Mouse (Mus musculus): ENCODE measurements around the gene Gm5105. TPM values are rescaled to one million over a fixed set of nuclear protein-coding genes. Genes with fewer than 3 reads are reported as not detected.

Gm5105 gene
- polyA plus RNA-seq, 1 experiment from 2014 or later, result 0.26 TPM

DNA sequence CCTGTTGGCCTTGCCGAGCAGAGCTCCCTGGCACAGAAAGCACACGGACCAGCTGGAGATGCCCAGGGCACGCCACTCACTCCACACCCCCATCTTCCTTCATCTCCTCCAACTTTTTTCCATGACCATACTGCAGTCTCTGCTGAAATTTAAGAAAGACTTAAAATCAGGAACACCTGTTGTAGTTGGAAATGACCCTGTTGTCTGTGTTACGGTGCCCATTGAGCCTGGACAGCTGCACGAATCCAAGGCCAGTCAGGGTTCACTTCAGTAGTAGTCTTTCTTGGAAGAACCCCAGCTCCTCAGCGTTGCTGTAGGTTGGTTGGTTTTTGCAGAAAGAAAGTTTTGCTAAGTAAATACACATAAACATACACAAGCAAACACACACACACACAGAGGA is 17.6 kb downstream of the Gm5105 start:
- WGBS, result 88% methylated on average over 6 of the region's 6 CpGs
- no peak for ATAC-seq (ENCODE audit: low FRiP score, low read depth)
- Histone ChIP-seq H3K4me3 (no peak overlapping the region), H3K27me3 (no peaks in the 10 kb centered on the region), H3K4me1 (replicated peaks) (0 out of 2 replicates have a peak, but pooled peaks cover 3% of the 10 kb centered on the region), H3K27ac (replicated peaks) (no peak overlapping the region), H3K9me3 (no peaks in the 10 kb centered on the region), H3K9ac (no peak overlapping the region), H3K4me2 (no peak overlapping the region), H3K36me3 (no peaks in the 10 kb centered on the region)

DNA sequence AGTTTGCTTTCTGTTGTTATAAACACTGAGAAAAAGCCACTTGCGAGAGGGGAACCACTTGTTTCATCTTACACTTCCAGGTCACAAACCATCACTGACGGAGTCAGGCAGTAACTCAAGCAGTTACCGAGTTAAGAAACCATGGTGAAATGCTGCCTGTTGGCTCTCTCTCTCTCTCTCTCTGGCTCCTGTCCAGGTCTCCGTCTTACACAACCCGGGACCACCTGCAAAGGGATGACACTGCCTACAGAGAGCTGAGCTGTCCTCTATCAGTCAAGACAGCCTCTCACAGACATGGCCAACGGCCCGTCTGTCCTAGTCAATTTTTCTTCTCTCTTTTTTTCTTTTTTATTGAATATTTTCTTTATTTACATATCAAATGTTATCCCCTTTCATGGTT is 23.9 kb downstream of the Gm5105 start:
- Histone ChIP-seq H3K4me1 (replicated peaks) (no peaks in the 10 kb centered on the region), H3K27me3 (no peaks in the 10 kb centered on the region), H3K9ac (no peak overlapping the region), H3K4me2 (no peak overlapping the region), H3K4me3 (no peak overlapping the region), H3K27ac (replicated peaks) (no peak overlapping the region), H3K9me3 (no peaks in the 10 kb centered on the region), H3K36me3 (no peaks in the 10 kb centered on the region)
- ATAC-seq (ENCODE audit: low FRiP score, low read depth), result no peak
- WGBS, result 50% methylated on average over 7 of the region's 7 CpGs

DNA sequence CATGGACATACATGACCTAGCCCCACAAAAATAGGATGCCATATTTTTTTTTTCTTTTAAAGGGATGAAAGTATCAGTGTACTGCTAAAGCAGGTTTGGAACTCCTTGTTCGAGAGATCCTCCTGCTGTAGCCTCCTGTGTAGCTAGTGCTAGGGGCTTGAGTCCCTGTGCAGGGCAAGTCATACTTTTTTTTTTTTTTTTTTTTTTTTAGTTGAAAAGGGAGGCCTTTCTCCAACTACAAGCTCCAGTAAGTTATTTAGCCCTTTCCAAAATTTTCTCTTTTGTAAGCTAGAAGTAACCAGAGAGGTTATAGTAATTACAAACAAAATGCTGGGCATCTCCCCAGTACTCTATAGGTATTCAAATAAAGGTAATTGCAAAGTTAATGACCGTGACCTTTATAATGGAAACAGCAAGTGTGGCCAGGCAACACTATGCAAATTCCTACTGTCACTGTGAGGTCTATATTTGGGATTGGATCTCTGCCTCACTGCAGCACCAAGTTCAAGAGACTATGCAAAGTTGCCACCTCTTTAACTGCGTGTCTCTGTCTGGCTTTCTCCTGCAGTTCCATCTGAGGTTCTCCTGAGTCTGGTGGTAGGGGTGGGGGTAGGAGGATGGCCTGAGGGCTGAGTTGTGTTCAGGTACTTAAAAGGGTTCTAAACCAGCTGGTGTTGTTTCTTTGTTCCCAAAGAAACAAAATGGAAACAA is 25.4 kb downstream of the Gm5105 start:
- Histone ChIP-seq H3K9me3 (no peaks in the 10 kb centered on the region), H3K4me1 (replicated peaks) (no peaks in the 10 kb centered on the region), H3K9ac (no peak overlapping the region), H3K36me3 (no peaks in the 10 kb centered on the region), H3K27ac (replicated peaks) (no peak overlapping the region), H3K27me3 (no peaks in the 10 kb centered on the region), H3K4me2 (no peak overlapping the region), H3K4me3 (no peak overlapping the region)
- 58% methylated on average over 3 of the region's 3 CpGs for WGBS
- ATAC-seq (ENCODE audit: low FRiP score, low read depth), result peak; percentile 80

DNA sequence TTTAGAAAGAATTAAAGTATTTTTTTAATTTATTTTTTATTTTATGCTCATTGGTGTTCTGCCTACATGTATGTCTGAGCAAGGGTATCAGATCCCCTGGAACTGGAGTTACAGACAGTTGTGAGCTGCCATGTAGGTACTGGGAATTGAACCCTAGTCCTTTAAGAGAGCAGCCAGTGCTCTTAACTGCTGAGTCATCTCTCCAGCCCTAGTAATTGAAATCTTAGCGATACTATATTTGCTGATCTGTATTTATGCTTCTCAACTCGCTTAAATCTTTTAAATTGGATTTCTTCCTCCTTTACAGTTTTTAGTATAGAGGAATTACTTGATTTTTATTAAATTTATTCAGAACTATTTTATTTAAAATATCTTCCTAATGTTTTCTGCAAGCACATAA is 26.2 kb downstream of the Gm5105 start:
- Histone ChIP-seq H3K9me3 (no peaks in the 10 kb centered on the region), H3K4me3 (no peak overlapping the region), H3K4me1 (replicated peaks) (no peaks in the 10 kb centered on the region), H3K27me3 (no peaks in the 10 kb centered on the region), H3K27ac (replicated peaks) (no peak overlapping the region), H3K9ac (no peak overlapping the region), H3K36me3 (no peaks in the 10 kb centered on the region), H3K4me2 (no peak overlapping the region)
- no peak for ATAC-seq (ENCODE audit: low FRiP score, low read depth)
- 83% methylated on average over 2 of the region's 2 CpGs for WGBS

DNA sequence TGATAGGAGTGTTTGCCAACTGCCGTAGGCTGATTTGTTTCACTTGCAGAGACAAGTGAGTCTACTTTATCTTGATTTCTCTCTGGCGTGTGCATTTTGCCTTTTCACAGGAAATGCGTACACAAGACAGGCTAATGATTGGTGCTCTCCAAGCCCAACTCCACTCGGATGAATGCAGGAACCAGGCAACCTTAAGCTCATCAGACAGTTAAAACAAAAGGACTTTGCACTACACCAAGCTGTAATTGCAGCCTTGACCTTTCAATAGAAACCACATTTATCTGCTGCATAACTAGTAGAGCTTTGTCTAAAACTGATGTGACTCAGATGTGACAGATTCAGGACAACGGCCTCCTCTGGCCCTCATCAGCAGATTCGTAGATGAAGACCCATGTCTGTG is 33.2 kb downstream of the Gm5105 start:
- H3K4me3 ChIP-seq, result no peak overlapping the region
- WGBS, result 87% methylated on average over 6 of the region's 6 CpGs
- no peaks in the 10 kb centered on the region for H3K4me1 ChIP-seq (replicated peaks)
- no peaks in the 10 kb centered on the region for H3K9me3 ChIP-seq
- no peak overlapping the region for H3K4me2 ChIP-seq
- H3K36me3 ChIP-seq, result no peaks in the 10 kb centered on the region
- H3K9ac ChIP-seq, result no peak overlapping the region
- H3K27ac ChIP-seq (replicated peaks), result no peak overlapping the region
- no peak for ATAC-seq (ENCODE audit: low FRiP score, low read depth)
- H3K27me3 ChIP-seq, result no peaks in the 10 kb centered on the region

DNA sequence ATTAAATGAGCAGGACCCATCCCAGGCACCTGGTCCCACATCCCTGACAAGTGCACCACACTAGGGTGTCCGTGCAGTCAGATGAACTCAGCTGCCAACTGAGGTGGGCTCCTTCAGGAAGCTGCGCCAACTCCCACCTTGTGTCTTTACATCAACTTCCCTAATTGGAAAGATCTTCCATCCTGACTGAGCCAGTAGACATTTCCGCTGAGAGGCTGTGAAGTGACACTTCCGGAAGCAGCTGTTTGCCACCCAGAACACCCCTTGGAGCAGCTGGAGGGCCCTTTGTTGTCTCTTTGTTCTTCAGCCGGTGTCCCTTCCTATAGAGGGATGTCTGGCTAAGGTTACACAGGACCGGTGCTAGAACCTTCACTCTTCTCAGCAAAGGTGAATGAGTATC is 36.6 kb downstream of the Gm5105 start:
- Histone ChIP-seq H3K27me3 (no peaks in the 10 kb centered on the region), H3K36me3 (no peaks in the 10 kb centered on the region), H3K9ac (no peak overlapping the region), H3K27ac (replicated peaks) (no peak overlapping the region), H3K9me3 (no peaks in the 10 kb centered on the region), H3K4me1 (replicated peaks) (no peaks in the 10 kb centered on the region), H3K4me2 (no peak overlapping the region), H3K4me3 (no peak overlapping the region)
- ATAC-seq (ENCODE audit: low FRiP score, low read depth), result no peak
- WGBS, result 84% methylated on average over 6 of the region's 6 CpGs

DNA sequence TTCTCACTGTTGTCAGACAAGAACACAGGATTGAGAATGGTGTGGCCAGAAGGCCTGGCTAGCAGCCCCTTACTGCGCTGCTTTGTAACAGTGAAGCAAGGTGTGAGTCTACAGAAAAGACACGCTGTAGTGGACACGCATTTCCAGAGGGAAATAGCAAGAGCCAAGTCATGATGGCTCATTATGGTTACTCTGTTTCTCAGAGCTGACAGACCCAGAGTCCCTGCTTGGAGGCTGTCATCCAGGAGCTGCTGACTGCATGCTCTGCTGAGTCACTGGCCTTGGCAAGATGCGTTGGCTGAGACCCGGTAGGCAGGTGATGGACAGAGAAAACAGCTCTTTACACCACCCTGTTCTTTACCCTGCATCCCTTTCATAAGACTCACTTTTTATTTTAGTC is 37.8 kb downstream of the Gm5105 start:
- H3K4me2 ChIP-seq, result no peak overlapping the region
- no peaks in the 10 kb centered on the region for H3K36me3 ChIP-seq
- no peak overlapping the region for H3K4me3 ChIP-seq
- H3K4me1 ChIP-seq (replicated peaks), result no peaks in the 10 kb centered on the region
- WGBS, result 80% methylated on average over 5 of the region's 5 CpGs
- H3K27ac ChIP-seq (replicated peaks), result no peak overlapping the region
- no peak for ATAC-seq (ENCODE audit: low FRiP score, low read depth)
- H3K9ac ChIP-seq, result no peak overlapping the region
- no peaks in the 10 kb centered on the region for H3K27me3 ChIP-seq
- H3K9me3 ChIP-seq, result no peaks in the 10 kb centered on the region

DNA sequence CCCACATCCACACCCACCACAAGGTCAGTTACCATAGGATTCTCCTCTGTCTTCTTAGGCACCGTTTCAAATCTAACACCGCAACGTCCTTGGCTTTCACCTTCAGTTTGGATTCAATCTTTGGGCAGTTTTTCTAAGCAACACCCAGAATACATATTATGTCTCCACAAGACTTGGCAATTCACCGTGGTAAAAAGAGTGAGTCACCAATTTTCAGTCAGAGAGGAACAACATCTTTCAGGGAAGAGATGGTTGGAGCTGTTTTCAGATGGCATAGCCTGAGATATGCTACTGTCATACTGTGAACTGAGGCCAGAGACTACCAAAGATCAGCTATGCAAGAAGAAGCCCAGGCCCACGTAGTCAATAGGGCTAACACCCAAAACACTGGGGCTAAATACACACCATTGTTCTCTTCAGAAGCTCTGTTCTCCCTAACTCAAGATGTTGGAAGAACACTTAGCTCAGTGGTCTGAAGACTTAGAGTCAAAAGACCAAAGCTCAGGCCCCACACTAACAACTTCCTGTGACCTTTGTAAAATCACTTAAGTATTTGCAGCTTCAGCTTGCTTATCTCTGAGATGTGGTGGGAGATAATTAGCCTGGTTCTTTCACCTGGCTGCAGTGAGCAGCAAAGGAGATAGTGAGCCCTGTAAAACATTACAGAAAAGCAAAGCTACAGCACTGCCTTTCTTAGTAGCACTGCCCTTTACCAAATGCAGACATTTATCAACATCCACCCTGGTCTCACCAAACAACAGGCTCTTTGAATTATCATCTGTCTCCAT is 39.4 kb downstream of the Gm5105 start:
- no peak overlapping the region for H3K27ac ChIP-seq (replicated peaks)
- ATAC-seq (ENCODE audit: low FRiP score, low read depth), result no peak
- no peaks in the 10 kb centered on the region for H3K9me3 ChIP-seq
- H3K4me2 ChIP-seq, result no peak overlapping the region
- WGBS, result 79% methylated on average over 5 of the region's 5 CpGs
- no peaks in the 10 kb centered on the region for H3K36me3 ChIP-seq
- no peak overlapping the region for H3K9ac ChIP-seq
- H3K27me3 ChIP-seq, result no peaks in the 10 kb centered on the region
- H3K4me1 ChIP-seq (replicated peaks), result no peaks in the 10 kb centered on the region
- no peak overlapping the region for H3K4me3 ChIP-seq

DNA sequence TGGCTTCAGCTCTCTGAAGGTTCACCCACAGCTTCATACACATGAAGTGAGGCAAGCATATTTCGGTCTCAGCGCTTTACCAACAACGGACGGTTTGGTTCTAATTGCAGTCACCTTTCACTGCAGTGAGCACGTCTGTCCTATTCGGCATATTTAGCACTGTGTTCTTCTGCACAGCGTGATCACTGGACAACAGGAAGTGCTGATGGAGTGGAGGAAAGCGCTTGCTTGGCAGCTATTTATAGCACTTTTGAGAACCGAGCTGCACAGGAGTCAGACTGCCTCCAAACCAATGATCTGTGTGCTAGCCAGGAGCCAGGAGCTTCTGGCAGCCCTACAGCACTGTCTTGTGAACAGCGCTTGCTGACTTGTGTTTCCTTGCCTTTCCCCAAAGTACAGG is 40.9 kb downstream of the Gm5105 start:
- Histone ChIP-seq H3K9me3 (no peaks in the 10 kb centered on the region), H3K36me3 (no peaks in the 10 kb centered on the region), H3K27ac (replicated peaks) (no peak overlapping the region), H3K4me2 (no peak overlapping the region), H3K27me3 (no peaks in the 10 kb centered on the region), H3K9ac (no peak overlapping the region), H3K4me3 (no peak overlapping the region), H3K4me1 (replicated peaks) (no peaks in the 10 kb centered on the region)
- 76% methylated on average over 10 of the region's 10 CpGs for WGBS
- ATAC-seq (ENCODE audit: low FRiP score, low read depth), result no peak

DNA sequence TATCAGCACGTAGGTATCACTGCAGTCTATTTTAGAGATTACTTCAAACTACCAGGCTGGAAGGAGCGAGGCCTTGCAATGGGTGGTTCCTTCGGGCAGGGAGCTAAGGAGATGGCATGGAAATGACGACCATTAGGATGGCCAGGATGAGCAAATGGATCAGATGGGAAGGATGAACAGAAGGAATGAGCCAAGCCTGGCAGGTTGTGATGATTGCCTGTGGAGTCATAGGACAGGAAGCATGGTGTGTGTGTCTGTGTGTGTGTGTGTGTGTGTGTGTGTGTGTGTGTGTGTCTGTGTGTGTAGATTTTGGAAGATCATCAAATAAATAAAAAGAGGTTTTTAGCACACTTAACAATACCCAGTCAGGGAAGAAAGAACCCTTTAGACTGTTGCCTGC is 44.5 kb downstream of the Gm5105 start:
- 84% methylated on average over 4 of the region's 4 CpGs for WGBS

DNA sequence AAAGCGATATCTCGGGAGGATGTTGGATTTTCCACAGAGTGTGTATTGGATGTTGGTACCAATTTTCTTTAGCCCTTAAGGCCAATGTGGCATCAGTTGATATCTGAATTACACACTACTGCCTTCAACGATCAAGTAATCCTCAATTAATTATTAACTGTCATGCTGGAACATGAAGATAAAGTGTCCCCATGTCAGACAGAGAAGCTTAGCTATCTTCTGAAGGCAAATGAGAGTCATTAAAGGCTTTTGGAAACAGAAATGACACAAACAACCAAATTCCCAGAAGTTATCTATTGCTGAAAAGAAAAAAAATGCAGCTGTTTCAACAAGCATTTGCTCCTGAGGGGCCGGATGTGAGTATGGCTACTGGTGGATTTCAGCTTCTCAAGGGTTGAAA is 45.2 kb downstream of the Gm5105 start:
- no peak overlapping the region for H3K4me3 ChIP-seq
- WGBS, result 84% methylated on average over 4 of the region's 4 CpGs
- no peaks in the 10 kb centered on the region for H3K9me3 ChIP-seq
- no peaks in the 10 kb centered on the region for H3K36me3 ChIP-seq
- H3K27ac ChIP-seq (replicated peaks), result no peak overlapping the region
- no peaks in the 10 kb centered on the region for H3K27me3 ChIP-seq
- no peaks in the 10 kb centered on the region; the same call in 1 of the 2 replicates for H3K4me1 ChIP-seq (replicated peaks)
- ATAC-seq (ENCODE audit: low FRiP score, low read depth), result no peak
- no peak overlapping the region for H3K9ac ChIP-seq
- H3K4me2 ChIP-seq, result no peak overlapping the region

More for the DNA sequence above, 44.5 kb downstream of the Gm5105 start:
- no peak overlapping the region for H3K27ac ChIP-seq (replicated peaks)
- H3K4me1 ChIP-seq (replicated peaks), result no peaks in the 10 kb centered on the region
- no peak overlapping the region for H3K9ac ChIP-seq
- H3K4me2 ChIP-seq, result no peak overlapping the region
- ATAC-seq (ENCODE audit: low FRiP score, low read depth), result no peak
- H3K4me3 ChIP-seq, result no peak overlapping the region
- no peaks in the 10 kb centered on the region for H3K9me3 ChIP-seq
- no peaks in the 10 kb centered on the region for H3K36me3 ChIP-seq
- no peaks in the 10 kb centered on the region for H3K27me3 ChIP-seq

DNA sequence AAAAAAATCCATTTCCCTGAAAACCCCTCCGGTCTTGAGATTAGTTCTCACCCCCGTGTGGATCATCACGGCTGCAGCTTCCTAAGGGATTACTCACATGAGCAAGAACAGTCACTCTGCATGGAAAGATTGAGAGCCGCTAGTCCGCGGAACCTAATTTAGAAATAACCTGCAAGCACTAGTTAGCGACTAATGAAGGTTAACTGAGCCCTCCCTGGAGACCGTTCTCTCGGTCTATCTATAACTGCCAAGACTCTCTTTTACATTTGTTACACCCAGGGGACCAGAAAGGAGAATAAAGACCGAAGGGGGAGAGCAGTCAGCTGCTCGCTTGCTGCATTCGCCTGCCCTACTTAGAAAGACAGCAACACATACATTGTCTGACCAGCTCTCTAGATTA is 50.4 kb downstream of the Gm5105 start:
- Histone ChIP-seq H3K9ac (no peak overlapping the region), H3K4me3 (peak overlapping the region; percentile 24), H3K36me3 (no peaks in the 10 kb centered on the region), H3K9me3 (no peaks in the 10 kb centered on the region), H3K4me2 (peak overlapping the region; percentile 44), H3K4me1 (replicated peaks) (no peaks in the 10 kb centered on the region; the same call in 1 of the 2 replicates), H3K27ac (replicated peaks) (peak overlapping the region; percentile 10; the same call in 1 of the 2 replicates), H3K27me3 (no peaks in the 10 kb centered on the region)
- 52% methylated on average over 12 of the region's 12 CpGs for WGBS
- ATAC-seq (ENCODE audit: low FRiP score, low read depth), result peak; percentile 79

Measured in hindbrain, embryonic 15.5 days (tissue).